Mouse (Mus musculus) right cerebral cortex, postnatal 4 days (tissue): Measurements from ENCODE around the gene Psmc6.

ENCODE experiments used
- DNase-seq: peaks from one replicate; pipeline ENCODE4 v3.0.0-alpha.2; 2022

The Psmc6 gene

DNA sequence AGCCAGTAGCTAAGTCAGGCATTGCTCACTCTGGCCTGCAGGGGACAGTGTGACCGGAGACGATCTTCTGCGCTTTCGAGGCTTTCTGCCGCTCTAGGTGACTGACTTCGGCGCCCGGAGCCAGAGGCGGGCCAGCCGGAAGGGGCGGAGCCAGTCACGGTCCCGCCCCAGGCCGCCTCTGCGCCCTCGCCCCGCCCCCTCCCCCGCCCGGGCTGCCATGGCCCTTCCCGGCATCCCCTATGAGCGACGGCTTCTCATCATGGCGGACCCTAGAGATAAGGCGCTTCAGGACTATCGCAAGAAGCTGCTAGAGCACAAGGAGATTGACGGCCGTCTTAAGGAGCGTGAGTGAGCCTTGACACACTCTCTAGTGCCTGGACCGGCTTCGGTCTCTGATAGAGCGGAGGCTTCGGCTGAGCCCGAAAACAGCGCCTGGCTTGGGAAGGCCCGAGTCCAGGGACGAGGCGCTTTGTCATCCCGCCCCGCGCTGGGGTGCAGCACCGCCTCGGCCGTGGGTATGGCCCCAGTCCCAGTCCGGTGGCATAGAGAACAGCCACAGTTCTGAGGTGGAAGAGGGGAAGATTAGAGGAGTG, at the start of gene Psmc6:
Psmc6 (plus strand) TSS at position 200 of the 593 bp plus-strand sequence.
- peak; percentile 90 for DNase-seq

DNA sequence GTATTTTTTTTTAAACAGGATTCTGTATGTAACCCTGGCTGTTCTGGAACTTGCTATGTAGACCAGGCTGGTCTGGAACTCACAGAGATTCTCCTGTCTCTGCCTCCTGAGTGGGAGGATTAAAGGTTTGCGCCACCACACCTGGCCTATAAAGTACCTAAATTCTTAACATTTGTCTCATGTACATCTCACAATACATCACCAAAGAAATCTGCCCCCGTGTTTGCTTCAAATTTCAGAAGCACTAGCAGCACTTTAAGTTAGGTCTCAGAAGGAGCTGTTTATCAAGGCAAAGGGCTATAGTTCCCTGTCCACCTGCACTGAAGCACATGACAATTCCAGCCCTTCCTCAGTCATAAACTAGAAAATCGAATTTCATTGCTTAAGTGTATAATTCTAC, 47.5 kb upstream of the Psmc6 start:
- no peak for DNase-seq

- DNase-seq, result no peak
Measured at GRCm38 (mm10) chr14:45291608-45292007, 38.0 kb upstream of the Psmc6 start.

DNA sequence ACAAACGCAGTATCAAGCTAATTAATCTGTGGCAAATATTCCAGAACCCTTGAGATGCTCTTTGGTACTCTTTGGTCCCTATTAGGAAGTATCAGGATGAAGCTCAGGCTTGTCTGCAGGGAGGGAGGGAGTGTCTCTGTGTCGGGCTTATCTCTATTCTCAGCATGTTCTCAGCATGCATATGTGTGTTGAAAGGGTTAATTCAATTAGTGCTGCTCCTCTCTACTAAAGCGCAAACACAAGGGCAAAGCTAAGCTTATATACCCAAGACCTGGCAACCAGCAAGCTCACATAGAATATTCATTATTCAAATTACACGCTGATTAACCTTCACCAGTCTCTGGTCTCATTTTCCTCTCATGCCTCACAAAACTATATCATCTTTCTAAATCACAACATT, 25.6 kb upstream of the Psmc6 start:
- no peak for DNase-seq

DNA sequence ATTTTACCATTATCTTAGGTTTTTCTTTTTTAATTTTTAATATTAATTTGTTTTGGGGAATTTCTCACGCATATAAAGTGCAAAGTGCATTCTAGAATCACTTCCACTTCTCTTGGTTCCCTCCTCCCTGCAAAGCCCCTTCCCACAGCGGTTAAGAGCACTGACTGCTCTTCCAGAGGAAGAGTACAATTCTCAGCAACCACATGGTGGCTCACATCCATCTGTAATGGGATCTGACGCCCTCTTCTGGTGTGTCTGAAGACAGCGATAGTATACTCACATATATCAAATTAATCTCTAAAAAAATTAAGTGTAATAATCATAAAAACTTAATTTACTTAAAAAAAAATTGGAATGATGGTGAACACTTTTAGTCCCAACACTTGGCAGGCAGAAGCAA, 25.2 kb upstream of the Psmc6 start:
- DNase-seq, result no peak

- DNase-seq, result no peak
Measured at GRCm38 (mm10) chr14:45305852-45306251, 23.7 kb upstream of the Psmc6 start.

GRCm38 (mm10) chr14:45307630-45308328, 21.8 kb upstream of the Psmc6 start:
- no peak for DNase-seq

DNA sequence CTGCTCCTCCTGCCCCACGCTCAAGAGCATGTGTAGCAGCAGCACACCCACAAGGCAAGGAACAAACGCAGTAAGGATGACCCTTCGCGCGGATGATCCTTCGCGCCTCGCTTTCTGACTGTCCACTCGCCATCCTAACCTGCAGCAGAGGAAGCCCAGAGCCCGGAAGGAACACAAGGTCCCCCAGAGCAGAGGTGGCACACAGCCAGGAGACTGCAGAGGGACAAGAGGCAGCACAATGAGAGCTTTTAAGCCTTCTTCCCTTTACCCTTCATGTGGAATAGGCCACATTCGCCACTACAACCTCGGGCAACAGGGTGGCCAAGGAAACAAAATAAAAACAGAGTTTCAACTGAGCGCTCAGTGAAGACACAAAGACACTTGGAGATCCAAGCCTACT, 19.9 kb upstream of the Psmc6 start:
- peak; percentile 31 for DNase-seq

DNA sequence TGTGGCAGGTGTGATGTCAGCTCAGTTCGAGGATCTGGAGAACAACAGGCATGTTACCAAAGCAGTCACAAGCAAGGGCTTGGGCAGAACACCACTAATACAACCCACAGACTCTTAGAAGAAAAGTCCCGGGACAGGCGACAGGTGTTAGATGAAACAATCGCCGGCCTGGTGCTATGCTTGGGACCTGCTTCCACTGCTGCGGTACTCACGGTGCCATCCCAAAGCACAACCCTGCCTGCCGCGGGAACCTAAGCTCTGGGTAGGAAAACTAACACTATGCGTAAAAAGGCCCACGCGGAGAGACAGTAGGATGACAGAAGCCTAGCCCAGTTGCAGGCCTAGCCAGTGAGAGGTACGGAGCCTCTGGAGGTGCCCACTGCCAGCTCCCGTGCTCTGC, 19.5 kb upstream of the Psmc6 start:
- DNase-seq, result no peak

- DNase-seq, result no peak
Measured at GRCm38 (mm10) chr14:45316927-45317326, 12.7 kb upstream of the Psmc6 start.

GRCm38 (mm10) chr14:45317921-45318411, 11.6 kb upstream of the Psmc6 start:
- peak; percentile 62 for DNase-seq

- DNase-seq, result peak; percentile 80
Measured at GRCm38 (mm10) chr14:45318426-45319236, 11.0 kb upstream of the Psmc6 start, which contains the start of gene Ero1l. TSS of gene Ero1l (minus strand) at chr14:45318771.

GRCm38 (mm10) chr14:45319237-45319610, 10.4 kb upstream of the Psmc6 start:
- no peak for DNase-seq

GRCm38 (mm10) chr14:45320111-45320510, 9.5 kb upstream of the Psmc6 start:
- no peak for DNase-seq

DNA sequence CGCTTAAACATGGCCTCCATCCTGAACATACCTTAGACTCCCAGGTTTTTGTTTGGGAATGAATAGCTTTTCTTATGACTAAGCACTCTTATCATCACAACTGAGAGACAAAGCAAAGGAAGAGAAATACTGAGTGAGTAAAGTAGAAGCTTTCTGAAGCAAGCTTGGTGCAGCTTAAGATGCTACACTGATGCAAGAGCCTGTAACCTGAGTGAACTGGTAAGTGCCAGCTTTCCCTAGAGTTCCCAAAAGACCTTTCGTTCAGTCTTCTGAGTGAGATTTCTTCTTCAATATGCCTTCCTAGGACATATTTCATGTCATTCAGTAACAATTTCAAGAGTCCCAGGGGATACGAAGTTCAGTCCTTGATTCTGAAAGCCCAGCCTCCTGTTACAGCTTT, 8.5 kb upstream of the Psmc6 start:
- DNase-seq, result no peak

GRCm38 (mm10) chr14:45321622-45322021, 8.0 kb upstream of the Psmc6 start:
- no peak for DNase-seq

GRCm38 (mm10) chr14:45322450-45322849, 7.1 kb upstream of the Psmc6 start:
- DNase-seq, result no peak

- DNase-seq, result no peak
Measured at GRCm38 (mm10) chr14:45323320-45323719, 6.3 kb upstream of the Psmc6 start.

DNA sequence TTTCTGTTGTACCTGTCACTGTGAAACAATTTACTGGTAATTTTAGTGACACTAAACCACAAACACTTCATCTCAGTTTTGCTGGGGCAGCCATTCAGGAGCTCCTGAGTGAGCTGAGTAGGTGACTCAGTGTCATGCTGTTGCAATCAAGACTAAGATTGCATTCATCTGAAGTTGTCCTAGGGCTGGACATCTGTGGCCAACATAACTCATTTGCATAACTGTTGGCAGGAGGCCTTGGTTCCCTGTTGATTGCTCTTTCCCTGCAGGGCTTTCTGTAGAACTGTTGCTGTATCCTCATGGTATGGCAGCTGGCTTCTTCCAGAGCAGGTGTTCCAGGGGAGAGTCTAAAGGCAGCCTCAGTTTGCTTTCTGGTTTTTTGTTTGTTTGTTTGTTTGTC, 4.1 kb upstream of the Psmc6 start:
- no peak for DNase-seq

GRCm38 (mm10) chr14:45328072-45328713, 1.4 kb upstream of the Psmc6 start:
- DNase-seq, result no peak

DNA sequence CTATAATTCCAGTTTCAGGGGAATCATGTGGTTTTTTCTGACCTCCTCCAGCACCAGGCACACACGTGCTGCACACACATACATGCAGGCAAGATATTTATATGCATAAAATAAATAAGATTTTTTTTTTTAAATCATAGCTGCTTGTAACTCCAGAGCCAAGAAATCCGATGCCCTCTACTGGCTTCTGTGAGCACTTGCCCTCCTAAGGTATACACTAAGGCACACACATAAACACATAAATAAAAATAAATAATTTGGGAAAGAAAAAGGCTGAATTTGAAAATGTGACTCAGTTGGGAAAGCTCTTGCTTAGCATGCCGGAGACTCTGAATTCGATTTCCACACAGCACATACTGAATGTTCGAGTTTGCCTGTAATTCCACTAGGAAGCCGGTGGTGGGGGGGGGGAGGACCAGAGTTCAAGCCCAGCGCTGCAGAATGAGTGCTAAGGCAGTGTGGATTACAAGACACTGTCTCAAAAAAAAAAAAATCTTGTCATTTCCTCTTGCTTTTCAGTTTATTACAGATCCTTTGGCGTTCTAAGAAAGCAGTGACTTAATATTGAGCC, 485 bp upstream of the Psmc6 start:
- no peak for DNase-seq

DNA sequence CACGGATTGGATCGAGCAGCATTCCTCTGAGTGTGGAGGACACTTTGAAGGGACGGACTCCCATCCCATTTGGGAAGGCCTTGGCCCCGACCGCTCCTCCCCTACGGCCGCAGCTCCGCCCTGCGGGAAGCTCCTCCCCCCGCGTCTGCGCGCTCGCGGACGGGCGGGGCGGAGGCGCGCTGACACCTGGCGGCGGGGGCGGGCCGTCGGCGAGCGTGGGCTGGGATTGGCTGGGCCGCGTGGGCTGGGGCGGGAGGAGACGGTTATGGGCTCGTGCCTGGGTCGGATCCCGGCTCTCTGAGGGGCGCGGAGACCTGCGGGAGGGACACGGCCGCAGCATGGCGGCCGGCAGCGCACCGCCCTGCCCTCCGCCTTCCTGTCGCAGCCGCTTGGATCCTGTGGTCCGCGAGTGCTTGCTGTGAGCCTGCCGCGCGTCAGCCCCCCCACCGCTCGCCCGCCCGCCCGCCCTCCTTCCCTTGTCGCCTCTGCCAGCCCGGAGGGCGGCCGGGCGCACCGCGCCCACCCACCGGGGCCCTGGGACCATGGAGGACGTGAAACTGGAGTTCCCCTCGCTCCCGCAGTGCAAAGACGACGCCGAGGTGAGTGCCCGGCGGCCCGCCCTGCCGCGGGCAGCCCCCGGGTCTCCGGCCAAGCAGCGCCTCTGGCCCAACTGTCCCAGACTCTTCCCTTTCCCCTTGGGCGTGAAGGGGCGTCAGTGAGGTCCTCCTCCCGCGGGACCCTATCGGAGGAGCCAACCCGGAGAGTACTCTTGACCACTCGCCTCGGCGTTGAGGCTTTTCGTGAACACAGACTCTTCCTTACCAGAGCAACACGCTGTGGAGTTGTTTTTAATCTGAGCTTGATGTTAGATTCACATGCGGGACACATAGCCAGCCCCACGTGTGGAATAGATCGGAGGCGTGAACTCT, 21.6 kb downstream of the Psmc6 start, which contains the start of gene Styx:
Styx (plus strand) TSS at position 163 of the 929 bp plus-strand sequence.
- peak; percentile 93 for DNase-seq
